Mouse (Mus musculus): Measurements from ENCODE around the gene Gm21190. TPM values are rescaled to one million over a fixed set of nuclear protein-coding genes. Genes with fewer than 3 reads are reported as not detected.
"Not testable (repeated sequence)": the region's sequence is repeated elsewhere in the genome, so short reads cannot be mapped to it uniquely, and the experiment has no call there.

Gm21190 gene
- not detected for total RNA-seq (2021)

- DNase-seq: not testable (repeated sequence)
Observed at GRCm38 (mm10) chr5:15529122-15529521, at the start of gene Gm21190. TSS of gene Gm21190 (minus strand) at chr5:15529222.

DNA sequence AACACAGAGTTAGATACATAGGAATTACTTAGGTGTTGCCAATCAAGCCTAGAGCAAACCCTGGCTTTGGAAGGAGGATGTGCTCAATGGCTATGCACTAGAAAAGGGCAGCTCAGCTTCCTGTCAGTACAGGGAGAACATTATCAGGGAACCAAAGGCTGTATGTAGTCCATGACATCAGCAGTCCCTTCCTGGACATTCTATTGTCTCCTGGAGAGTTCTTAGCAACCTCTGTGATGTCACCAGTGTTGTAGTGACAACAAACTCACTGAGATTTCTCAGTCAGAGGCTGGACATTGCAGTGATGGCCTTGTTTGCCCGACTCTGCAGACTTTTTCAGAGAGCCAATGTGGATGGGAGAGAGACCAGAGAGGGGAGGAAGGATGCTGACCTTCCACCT lies 48.0 kb upstream of the Gm21190 start, which contains the start of gene Gm21083:
TSS of gene Gm21083 (plus strand) at position 301 of the 400 bp plus-strand sequence.
- DNase-seq: not testable (repeated sequence)

- not testable (repeated sequence) for DNase-seq
Observed at GRCm38 (mm10) chr5:15573735-15574134, 44.7 kb upstream of the Gm21190 start.

- DNase-seq: not testable (repeated sequence)
Observed at GRCm38 (mm10) chr5:15561425-15562264, 32.6 kb upstream of the Gm21190 start.

DNA sequence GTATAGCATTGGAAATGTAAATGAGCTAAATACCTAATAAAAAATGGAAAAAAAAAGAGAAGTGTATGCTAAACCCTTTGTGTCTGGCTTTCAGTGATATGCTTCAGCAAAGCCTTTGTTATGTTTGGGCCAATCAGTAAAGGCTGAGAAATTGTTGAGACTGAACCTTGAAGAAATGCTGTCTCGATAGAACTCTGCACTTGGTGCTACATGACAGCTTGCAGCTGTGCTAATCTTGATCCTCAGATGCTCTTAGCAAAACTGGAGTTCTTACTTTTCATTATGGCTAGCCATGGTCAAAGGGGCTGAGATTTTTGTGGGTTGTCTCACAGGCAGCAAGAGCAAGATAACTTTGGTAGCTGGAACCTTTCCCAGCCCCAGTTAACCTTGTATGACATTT lies 29.6 kb upstream of the Gm21190 start:
- DNase-seq: not testable (repeated sequence)

DNA sequence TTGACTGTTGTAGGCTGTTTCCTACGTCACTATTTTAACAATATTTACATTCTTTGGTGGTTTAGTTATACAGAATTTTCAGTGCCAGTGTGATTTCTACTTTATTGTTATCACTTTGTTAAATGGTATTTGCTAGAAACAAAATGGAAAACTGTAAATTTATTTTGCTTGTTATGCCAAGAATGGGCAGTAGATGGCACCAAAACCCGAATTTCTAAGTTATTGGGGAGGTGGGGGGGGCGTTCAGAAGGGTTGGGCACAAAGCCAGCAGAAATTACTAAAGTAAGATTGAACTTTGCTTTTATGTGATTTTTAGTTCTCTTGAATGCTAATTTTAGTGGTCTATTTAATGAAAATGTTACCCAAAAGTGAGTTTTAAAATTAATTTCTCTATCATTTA lies 20.6 kb upstream of the Gm21190 start:
- not testable (repeated sequence) for DNase-seq

DNA sequence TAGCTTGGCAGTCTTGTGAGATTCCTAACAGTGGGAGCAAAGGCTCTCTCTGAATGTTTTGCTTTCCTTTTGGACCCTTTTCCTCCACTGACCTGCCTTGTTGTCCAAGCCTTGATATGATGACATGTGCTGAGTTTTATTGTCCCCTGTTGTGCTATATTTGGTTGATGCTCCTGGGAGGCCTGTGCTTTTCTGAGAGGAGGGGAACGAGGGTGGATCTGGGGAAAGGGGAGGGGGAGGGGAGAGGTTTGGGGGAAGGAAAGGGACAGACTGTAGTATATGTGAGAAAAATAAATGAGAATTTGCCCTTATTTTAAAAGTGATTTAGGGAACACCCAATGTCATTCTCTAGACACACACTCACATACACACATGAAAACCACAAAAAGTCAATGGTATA lies 20.1 kb upstream of the Gm21190 start:
- not testable (repeated sequence) for DNase-seq

DNA sequence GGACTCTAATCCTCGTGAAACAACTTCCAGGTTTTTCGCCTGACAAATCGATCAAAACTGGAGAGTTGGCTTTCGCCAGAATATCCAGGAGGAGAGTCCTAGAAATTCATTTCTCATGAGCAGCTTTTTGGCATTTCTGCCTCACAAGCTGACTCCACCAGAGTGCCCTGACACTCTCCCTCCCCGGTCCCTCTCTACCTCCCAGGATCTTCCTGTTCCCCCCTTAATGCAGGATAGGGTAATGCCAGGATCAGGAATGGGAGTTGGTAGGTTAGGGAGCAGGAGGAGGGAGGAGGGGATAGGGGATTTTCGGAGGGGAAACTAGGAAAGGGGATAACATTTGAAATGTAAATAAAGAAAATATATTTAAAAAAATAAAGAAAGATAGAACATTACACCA lies 19.6 kb upstream of the Gm21190 start:
- not testable (repeated sequence) for DNase-seq

DNA sequence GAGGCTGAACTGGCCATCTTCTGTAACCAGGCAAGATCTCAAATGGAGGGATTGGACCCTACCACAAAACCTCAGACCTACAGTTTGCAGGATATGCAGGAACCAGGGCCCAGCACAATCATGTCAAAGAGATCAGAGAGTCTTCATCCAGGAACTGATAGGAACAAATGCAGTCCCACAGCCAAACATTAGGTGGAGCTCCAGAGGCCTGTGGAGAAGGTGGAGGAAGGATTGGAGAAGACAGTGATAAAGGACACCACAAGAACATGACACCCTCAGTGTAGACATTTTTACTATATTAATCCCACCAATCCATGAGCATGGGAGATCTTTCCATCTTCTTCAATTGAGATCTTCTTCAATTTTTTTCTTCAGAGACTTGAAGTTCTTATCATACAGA lies 6.6 kb downstream of the Gm21190 start:
- DNase-seq: peak; percentile 11

- DNase-seq: not testable (repeated sequence)
Observed at GRCm38 (mm10) chr5:15522028-15522427, 7.0 kb downstream of the Gm21190 start.

DNA sequence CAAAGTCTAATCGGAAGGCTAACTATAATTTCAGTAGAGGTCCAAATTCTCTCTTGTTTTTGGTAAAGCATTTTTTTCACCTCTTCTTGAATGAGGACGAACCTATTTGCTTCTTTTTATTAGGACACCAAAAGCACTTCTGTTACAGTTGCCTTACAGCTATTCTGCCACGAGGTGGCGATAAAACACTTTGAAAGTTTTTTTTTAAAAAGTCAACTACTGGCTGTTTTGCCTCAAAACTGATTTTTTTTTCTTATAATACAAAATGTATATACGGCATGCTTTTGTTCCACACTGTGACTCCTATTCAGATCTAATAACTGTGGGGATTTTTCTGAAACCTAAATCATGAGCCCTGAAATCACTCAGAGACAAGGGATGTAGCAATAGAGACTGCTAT lies 8.6 kb downstream of the Gm21190 start:
- DNase-seq: peak; percentile 9

DNA sequence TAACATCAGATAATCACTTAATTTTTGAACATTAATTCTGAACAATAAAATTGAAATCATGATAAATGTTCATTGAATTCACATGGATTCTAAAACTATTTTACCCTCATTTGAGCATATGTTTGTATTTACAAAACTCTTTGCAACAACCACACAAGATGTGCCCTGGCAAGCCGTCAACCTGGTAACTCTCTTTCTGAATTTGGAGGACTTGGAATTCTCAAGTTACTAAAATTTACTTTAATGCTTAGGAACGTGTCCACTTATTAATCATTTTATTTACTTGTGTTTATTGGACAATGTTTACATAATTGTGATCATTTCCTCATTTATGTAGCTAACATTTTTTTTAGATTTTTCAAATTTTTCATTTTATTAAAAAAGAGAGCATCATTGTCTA lies 11.9 kb downstream of the Gm21190 start:
- DNase-seq: not testable (repeated sequence)

- not testable (repeated sequence) for DNase-seq
Observed at GRCm38 (mm10) chr5:15512236-15512635, 16.8 kb downstream of the Gm21190 start.

DNA sequence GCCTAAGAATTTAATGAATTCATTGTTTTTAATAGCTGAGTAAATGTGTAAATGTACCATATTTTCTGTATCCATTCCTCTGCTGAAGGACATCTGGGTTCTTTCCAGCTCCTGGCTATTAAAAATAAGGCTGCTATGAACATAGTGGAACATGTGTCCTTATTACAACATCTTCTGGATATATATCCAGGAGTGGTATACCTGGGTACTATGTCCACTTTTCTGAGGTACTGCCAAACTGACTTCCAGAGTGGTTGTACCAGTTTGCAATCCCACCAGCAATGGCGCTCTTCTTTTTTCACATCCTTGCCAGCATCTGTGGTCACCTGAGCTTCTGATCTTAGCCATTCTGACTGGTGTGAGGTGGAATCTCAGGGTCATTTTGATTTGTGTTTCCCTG lies 19.1 kb downstream of the Gm21190 start:
- not testable (repeated sequence) for DNase-seq

DNA sequence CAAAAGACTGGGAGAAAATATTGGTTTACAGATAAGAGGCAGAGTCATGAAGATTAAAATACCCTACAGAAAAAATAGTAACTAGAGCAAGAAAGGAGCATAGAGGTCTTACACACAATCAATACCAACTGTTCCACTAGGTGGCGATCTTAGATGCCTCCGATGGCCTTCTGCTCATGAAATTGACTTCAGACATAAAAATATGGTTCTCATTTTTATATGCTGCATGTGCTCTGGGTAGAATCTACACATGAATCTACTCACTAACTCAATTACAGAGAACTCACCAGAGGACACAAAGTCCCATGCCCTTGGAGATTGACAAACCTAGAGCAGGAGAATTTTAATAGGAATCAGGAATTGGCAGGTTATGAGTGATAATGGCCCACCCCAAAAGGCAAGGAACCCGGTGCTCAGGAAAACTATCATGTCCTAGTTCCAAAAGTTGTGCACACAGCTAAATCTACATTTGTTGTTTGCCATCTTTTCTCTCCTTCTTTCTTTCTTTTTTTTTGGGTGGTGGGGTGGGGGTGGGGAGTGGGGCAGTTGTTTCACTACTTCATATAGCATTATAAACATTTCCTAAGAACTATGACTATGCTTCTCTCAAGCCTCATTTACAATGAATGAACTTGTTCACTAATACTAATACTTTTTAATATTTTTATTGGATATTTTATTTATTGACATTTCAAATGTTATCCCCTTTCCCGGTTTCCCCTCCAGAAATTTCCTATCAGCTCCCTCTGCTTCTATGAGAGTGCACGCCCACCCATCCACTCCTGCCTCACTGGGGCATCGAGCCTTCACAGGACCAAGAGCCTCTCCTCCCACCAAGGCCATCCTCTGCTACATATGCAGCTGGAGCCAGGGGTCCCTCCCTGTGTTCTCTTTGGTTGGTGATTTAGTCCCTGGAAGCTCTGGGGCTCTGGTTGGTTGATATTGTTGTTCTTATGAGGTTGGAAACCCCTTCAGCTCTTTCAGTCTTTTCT lies 20.3 kb downstream of the Gm21190 start:
- DNase-seq: not testable (repeated sequence)

GRCm38 (mm10) chr5:15507757-15508459 lies 21.1 kb downstream of the Gm21190 start:
- not testable (repeated sequence) for DNase-seq

DNA sequence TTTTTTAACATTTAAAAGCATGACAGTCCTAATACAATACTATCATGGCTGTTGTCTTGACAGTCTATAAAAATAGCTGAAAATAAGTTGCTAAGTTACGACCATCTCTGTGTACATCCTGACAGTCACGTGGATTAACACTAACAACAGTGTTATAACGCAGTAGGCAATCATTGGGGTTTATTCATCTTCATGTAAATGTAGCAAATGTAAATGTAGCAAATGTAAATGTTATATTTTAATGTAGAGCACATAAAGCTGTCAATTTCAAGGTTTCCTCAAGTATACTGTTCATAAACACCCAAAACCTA lies 21.8 kb downstream of the Gm21190 start:
- DNase-seq: no peak

DNA sequence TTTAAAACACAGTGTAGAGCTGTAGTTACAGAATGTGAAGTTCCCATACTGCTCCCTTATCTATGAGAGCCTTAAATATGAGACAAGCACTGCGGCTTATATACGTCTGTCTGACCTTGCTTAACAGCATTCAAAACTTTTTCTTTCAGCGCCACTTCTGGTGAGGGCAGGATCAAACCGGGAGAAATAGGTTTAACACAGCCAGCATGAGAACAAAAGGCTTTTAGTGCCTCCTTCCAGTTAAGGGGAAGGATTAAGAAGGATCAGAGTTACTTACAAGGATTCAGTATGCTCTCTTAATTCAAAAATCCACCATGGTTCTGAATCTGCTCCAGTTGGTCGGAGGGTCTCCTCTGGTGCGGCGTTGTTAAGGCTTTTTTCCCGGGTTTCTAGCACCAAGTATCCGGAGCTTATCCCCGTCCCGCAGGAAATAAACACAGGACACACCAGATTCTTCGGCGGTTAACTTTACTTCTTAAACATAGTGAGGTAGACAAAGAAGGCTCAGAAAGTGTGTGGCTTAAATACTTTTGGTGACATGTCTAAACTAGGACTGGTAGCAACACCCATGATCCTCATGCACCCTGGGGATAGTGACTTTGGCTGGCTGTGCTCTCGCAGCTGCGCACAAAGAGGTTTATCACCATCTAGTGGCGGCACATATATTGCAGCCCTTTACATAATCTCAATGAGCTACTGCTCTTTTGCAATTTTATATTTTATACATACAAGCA lies 22.3 kb downstream of the Gm21190 start:
- peak; percentile 31 for DNase-seq

DNA sequence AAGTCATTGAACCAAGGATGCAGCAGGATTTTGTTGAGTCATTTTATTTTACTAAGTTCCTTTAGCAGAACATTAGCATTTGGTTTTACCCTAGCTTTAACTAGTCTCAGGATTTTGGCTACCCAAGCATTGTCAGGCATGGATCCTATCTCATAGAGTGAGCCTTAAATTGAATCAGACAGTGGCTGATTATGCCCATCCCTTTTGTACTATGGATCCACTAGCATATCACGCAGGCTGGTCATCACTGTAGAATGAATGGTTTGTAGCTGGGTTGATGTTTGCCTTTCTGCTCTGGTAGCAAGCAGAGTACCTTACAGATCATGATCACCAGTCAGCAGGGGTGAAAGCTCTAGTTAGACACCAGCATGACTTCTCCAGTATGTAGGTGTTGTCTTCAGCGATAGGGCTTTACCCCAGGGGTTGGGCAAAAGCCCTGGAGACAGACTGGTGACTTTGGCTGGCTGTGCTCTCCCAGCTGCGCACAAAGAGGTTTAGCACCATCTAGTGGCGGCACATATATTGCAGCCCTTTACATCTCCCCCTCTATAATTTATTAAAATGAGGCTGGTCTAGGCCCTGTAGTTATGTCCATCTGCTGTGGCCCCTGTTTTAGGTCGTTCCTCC lies 30.1 kb downstream of the Gm21190 start:
- DNase-seq: peak; percentile 48

DNA sequence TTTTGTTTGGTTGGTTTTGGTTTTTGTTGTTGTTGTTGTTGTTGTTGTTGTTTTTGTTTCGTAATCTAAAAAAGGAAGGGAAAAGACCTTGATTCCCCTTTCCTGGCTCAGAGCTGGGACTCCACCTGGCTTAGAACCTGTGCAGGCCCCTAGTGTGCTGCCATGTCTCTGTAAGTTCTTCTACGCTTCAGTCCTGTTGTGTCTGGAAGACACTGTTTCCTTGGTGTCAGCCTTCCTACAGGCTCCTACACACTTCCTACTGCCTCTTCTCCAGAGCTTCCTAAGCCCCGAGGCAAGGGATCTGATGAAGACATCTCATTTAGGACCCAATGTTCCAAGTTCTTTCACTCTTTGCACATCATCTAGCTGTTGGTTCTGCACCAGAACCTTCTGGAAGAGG lies 30.7 kb downstream of the Gm21190 start:
- DNase-seq: not testable (repeated sequence)

- not testable (repeated sequence) for DNase-seq
Observed at GRCm38 (mm10) chr5:15490934-15491333, 38.1 kb downstream of the Gm21190 start.

All from heart, postnatal 4 days (tissue).